Mouse (Mus musculus) E14TG2a.4 (cell line): Measurements from ENCODE around the gene Gtpbp3.

Experiments
- CTCF ChIP-seq: conservative IDR thresholded peaks from 2 replicates; pipeline ENCODE4 v1.5.1; 2014; ENCODE audit warnings: low read length
- NANOG ChIP-seq: IDR thresholded peaks from 2 replicates; pipeline ENCODE4 v1.6.1; 2014; ENCODE audit warnings: borderline replicate concordance, low read length, mixed read lengths

DNA sequence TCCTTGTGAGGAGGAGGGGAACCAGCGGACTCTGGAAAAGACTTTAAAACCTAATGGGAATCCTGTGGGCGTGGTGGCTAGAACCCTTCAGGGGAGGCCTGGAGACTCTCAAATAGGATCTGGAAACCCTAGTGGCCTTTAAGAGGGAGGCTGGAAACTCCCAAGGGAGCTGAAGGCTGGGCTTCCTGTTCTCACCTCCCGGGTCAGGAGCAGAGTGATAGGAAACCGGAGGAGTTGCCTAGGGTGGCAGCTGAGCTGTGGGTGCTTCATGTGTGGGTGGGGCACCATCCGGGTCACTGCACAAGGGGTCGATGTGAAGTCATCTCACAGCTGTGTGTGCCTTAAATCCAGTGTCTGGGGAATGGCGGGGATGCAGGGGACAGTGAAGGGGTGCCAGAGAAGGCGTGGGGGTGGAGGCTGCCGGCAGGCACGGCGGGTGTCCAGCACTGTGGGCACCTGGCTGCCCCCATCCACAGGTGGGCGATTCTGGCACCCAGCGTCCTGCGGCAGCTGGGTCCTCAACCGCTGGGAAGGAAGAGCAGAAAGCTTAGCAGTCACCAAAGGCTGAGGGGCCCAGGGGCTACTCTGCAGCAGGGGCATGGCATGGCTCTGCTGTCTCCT, 10.1 kb downstream of the Gtpbp3 start:
- no peak for TF ChIP-seq CTCF
- TF ChIP-seq NANOG = no peak
